Mouse (Mus musculus) small intestine, adult 2 months (tissue): ENCODE results near the gene Mthfd2.

Source experiments
- CTCF ChIP-seq: fragments of 200-500 bp; IDR thresholded peaks from 2 replicates; pipeline ENCODE4 v1.5.1; 2012; ENCODE audit warnings: low read depth, mild to moderate bottlenecking, control low read depth, inconsistent platforms, low read length, moderate library complexity, mixed read lengths; ENCODE audit not compliant: insufficient replicate concordance, insufficient read length; ENCODE audit errors: extremely low read depth
- POLR2A ChIP-seq: fragments of 200-500 bp; IDR thresholded peaks from 2 replicates; pipeline ENCODE4 v1.6.1; 2012; ENCODE audit warnings: low read depth, mild to moderate bottlenecking, control low read depth, inconsistent platforms, low read length, moderate library complexity

GRCm38 (mm10) chr6:83352666-83353410, 27.1 kb upstream of the Mthfd2 start:
- TF ChIP-seq CTCF (no peak), POLR2A (no peak)
